Mouse (Mus musculus) megakaryocyte, embryonic 14.5 days (primary cell): ENCODE results near the gene Hibch.

Source experiments
- FLI1 ChIP-seq: IDR thresholded peaks from 2 replicates; pipeline ENCODE4 v1.6.1; 2012; ENCODE audit warnings: low read length, inconsistent platforms, mixed read lengths
- GATA1 ChIP-seq: IDR thresholded peaks from 3 replicates; pipeline ENCODE4 v1.6.1; 2012; ENCODE audit warnings: mixed read lengths, low read length, inconsistent platforms, borderline replicate concordance

- TF ChIP-seq GATA1 (no peak), FLI1 (no peak)
Measured at GRCm38 (mm10) chr1:52960191-52960590, 115.5 kb downstream of the Hibch start.
